Mouse (Mus musculus) large intestine, adult 2 months (tissue): ENCODE results near the gene Sec13. TPM values are rescaled to one million over a fixed set of nuclear protein-coding genes. Genes with fewer than 3 reads are reported as not detected.

ENCODE experiments used
- polyA plus RNA-seq: library from polyadenylated mRNA; depleted of rRNA; stranded (reverse); fragments of >200 nt; gene quantifications from 2 replicates; pipeline ENCODE4 v1.2.3, GENCODE M21; 2012; rRNA removed

Sec13 gene
- polyA plus RNA-seq, 1 experiment, result 261 TPM

Other genes starting within 250 kb of the Sec13 start
- gene Prrt3, start 238.8 kb downstream of the Sec13 start, polyA plus RNA-seq, result 0.01 TPM in 1 of 2 replicates, not detected in the other
- gene Emc3, start 209.1 kb downstream of the Sec13 start, polyA plus RNA-seq, result 37.7 and 46.5 TPM in 2 replicates
- gene Fancd2, start 209.1 kb downstream of the Sec13 start, polyA plus RNA-seq, result 2.2 and 4.2 TPM in 2 replicates
- gene Fancd2os, start 140.0 kb downstream of the Sec13 start, polyA plus RNA-seq, result not detected in 2 replicates
- gene Brk1, start 136.0 kb downstream of the Sec13 start, polyA plus RNA-seq, result 138 and 168 TPM in 2 replicates
- gene Vhl, start 116.8 kb downstream of the Sec13 start, polyA plus RNA-seq, result 14.7 and 14.9 TPM in 2 replicates
- gene Irak2, start 102.3 kb downstream of the Sec13 start, polyA plus RNA-seq, result 39.6 and 85.3 TPM in 2 replicates
- gene Tatdn2, start 43.7 kb downstream of the Sec13 start, polyA plus RNA-seq, result 27.7 and 29.0 TPM in 2 replicates
- gene Ghrl, start 20.9 kb downstream of the Sec13 start, polyA plus RNA-seq, result 9.0 and 16.2 TPM in 2 replicates